Mouse (Mus musculus) limb, embryonic 13.5 days (tissue): Measurements from ENCODE around the gene Mymx. TPM values are rescaled to one million over a fixed set of nuclear protein-coding genes. Genes with fewer than 3 reads are reported as not detected.
A peak's percentile ranks its signal among the peaks of the same experiment; 100 is the strongest.

Experiments used
- ATAC-seq: fragments of 200-750 bp; cut with Nextera tagmentation; 2 replicates; pipeline ENCODE4 v1.8.0; 2017; ENCODE audit warnings: low read depth, moderate number of reproducible peaks, moderate TSS enrichment; ENCODE audit not compliant: low FRiP score
- H3K27ac ChIP-seq: fragments of 300-500 bp; sonication (generic); 2 replicates; pipeline ENCODE4 v1.5.1; 2015; ENCODE audit warnings: inconsistent platforms, mild to moderate bottlenecking, moderate library complexity
- H3K27me3 ChIP-seq: fragments of 300-500 bp; sonication (generic); 2 replicates; pipeline ENCODE4 v1.6.1; 2015; ENCODE audit warnings: mild to moderate bottlenecking, inconsistent platforms
- H3K36me3 ChIP-seq: fragments of 300-500 bp; sonication (generic); 2 replicates; pipeline ENCODE4 v1.6.1; 2015; ENCODE audit warnings: inconsistent platforms, mild to moderate bottlenecking, moderate library complexity
- H3K4me1 ChIP-seq: fragments of 300-500 bp; sonication (generic); 2 replicates; pipeline ENCODE4 v1.6.1; 2015; ENCODE audit warnings: inconsistent platforms
- H3K4me2 ChIP-seq: fragments of 300-500 bp; sonication (generic); replicated peaks from 2 replicates; pipeline ENCODE4 v1.6.1; 2015; ENCODE audit warnings: inconsistent platforms, mild to moderate bottlenecking, moderate library complexity
- H3K4me3 ChIP-seq: fragments of 300-500 bp; sonication (generic); 2 replicates; pipeline ENCODE4 v1.5.1; 2015; ENCODE audit warnings: moderate library complexity, mild to moderate bottlenecking, inconsistent platforms
- H3K9ac ChIP-seq: fragments of 300-500 bp; sonication (generic); 2 replicates; pipeline ENCODE4 v1.6.1; 2015; ENCODE audit warnings: mild to moderate bottlenecking, inconsistent platforms
- H3K9me3 ChIP-seq: fragments of 300-500 bp; sonication (generic); 2 replicates; pipeline ENCODE4 v1.6.1; 2016; ENCODE audit warnings: inconsistent platforms
- WGBS: fragments of 180-500 bp; shearing (Covaris S2); methylation state at CpG from one replicate; pipeline ENCODE4 v1.1.7; 2015; 5-methylcytosine and 5-hydroxymethylcytosine counted together
- polyA plus RNA-seq: library from polyadenylated mRNA; unstranded; fragments of >200 nt; fragmentation: Nextera tagmentation; extraction: Ambion mirVana; gene quantifications from 2 replicates; pipeline ENCODE4 v1.2.1, GENCODE M21; 2015

The Mymx gene
- polyA plus RNA-seq, 1 experiment from 2014 or later: 26.7 TPM

- Histone ChIP-seq H3K27ac (0 out of 2 replicates have a peak overlapping the region, but pooled peaks have one; percentile 3), H3K36me3 (no peaks in the 10 kb centered on the region), H3K9me3 (no peaks in the 10 kb centered on the region), H3K4me3 (peak overlapping the region; percentile 61), H3K4me2 (peak overlapping the region; percentile 99), H3K9ac (peak overlapping the region; percentile 72), H3K27me3 (peaks cover 33% of the 10 kb centered on the region), H3K4me1 (peaks cover 82% of the 10 kb centered on the region)
- ATAC-seq: peak; percentile 79
- WGBS: 2% methylated on average over 57 of the region's 58 CpGs
Observed at GRCm38 (mm10) chr17:45594881-45595735, 6.8 kb downstream of the Mymx start.

DNA sequence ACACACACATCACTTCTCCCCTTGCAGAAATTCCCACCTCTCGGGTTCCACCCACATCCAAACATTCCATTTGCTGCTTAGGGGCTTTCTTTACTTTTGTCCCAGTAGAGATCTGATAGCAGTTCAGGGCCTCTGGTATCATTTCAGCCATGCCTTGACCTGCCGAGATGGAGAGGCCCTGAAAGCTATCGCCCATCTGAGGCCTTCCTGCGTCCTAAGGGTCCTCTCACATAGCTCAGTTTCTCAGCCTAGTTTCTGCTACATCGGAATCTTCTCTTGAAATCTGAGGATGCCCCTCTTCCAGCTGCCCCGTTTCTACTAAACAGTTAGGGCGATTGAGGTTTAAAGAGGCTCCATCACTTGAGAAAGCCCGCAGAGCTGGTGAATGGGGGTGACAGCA is 7.7 kb downstream of the Mymx start:
- Histone ChIP-seq H3K4me2 (peak overlapping the region; percentile 99), H3K27ac (no peak overlapping the region), H3K36me3 (peaks cover 7% of the 10 kb centered on the region), H3K4me3 (peak overlapping the region; percentile 61), H3K9me3 (no peaks in the 10 kb centered on the region), H3K27me3 (peaks cover 24% of the 10 kb centered on the region), H3K4me1 (peaks cover 73% of the 10 kb centered on the region), H3K9ac (0 out of 2 replicates have a peak overlapping the region, but pooled peaks have one; percentile 19)
- 45% methylated on average over 8 of the region's 8 CpGs for WGBS
- no peak for ATAC-seq

GRCm38 (mm10) chr17:45593479-45593878 is 8.4 kb downstream of the Mymx start:
- Histone ChIP-seq H3K9ac (peak overlapping the region; percentile 35; the same call in 1 of the 2 replicates), H3K36me3 (peaks cover 14% of the 10 kb centered on the region), H3K4me2 (peak overlapping the region; percentile 99), H3K9me3 (no peaks in the 10 kb centered on the region), H3K27me3 (peaks cover 24% of the 10 kb centered on the region), H3K4me1 (peaks cover 72% of the 10 kb centered on the region), H3K27ac (no peak overlapping the region), H3K4me3 (peak overlapping the region; percentile 61)
- WGBS: 30% methylated on average over 8 of the region's 8 CpGs
- no peak for ATAC-seq

DNA sequence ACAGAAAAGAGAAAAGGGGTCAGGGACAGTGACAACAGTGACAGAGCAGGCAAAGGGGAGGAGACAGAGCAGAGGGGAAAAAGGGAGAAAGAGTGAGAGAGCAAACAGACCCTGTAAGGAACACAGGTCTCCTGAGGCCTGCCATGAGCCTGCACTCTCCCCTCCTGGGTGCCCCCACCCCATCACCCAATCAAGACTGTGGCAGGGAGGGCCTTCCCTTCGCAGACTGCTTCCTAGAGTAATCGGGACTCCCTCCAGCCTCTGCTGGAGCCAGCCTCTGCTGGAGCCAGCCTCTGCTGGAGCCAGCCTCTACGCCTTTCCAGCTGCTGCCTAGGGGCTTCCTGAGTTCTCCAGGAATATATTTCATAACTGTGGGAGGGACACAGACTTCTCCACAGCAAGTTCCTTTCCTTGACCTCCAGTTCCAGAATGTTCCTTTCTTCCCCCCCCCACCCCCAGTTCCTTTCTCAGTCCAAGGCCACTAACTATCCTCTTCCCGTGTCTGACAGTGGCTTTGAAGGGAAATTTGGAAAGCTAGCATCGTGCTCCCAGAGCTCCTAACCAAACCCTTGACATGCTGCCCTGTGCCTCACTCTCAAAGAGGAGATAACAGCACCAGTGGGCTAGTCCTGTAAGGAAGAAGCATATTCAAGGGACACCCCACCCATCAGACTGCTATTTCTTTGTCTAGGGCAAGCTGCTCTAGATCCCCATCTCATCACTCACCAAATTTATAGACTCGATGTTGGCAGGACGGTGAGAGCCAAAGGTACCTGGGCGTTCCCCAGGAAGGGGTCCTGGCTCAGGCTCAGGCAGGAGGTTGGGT is 9.1 kb downstream of the Mymx start:
- Histone ChIP-seq H3K4me2 (peak overlapping the region; percentile 99), H3K9ac (peak overlapping the region; percentile 51), H3K4me3 (peak overlapping the region; percentile 61), H3K27me3 (peaks cover 24% of the 10 kb centered on the region), H3K4me1 (peaks cover 68% of the 10 kb centered on the region), H3K36me3 (peaks cover 21% of the 10 kb centered on the region), H3K9me3 (no peaks in the 10 kb centered on the region), H3K27ac (peak overlapping the region; percentile 6; the same call in 1 of the 2 replicates)
- no peak for ATAC-seq
- 53% methylated on average over 8 of the region's 8 CpGs for WGBS

GRCm38 (mm10) chr17:45591701-45592605 is 9.9 kb downstream of the Mymx start:
- no peak for ATAC-seq
- peak overlapping the region; percentile 51 for H3K9ac ChIP-seq
- H3K27ac ChIP-seq: peak overlapping the region; percentile 6; the same call in 1 of the 2 replicates
- H3K4me3 ChIP-seq: peak overlapping the region; percentile 8; the same call in 1 of the 2 replicates
- peaks cover 64% of the 10 kb centered on the region for H3K4me1 ChIP-seq
- 44% methylated on average over 16 of the region's 16 CpGs for WGBS
- peaks cover 24% of the 10 kb centered on the region for H3K27me3 ChIP-seq
- H3K36me3 ChIP-seq: peaks cover 29% of the 10 kb centered on the region
- no peaks in the 10 kb centered on the region for H3K9me3 ChIP-seq
- H3K4me2 ChIP-seq: peak overlapping the region; percentile 99

- peaks cover 58% of the 10 kb centered on the region for H3K4me1 ChIP-seq
- no peak overlapping the region for H3K27ac ChIP-seq
Observed at GRCm38 (mm10) chr17:45590410-45590809, 11.5 kb downstream of the Mymx start.

GRCm38 (mm10) chr17:45589844-45590243 is 12.1 kb downstream of the Mymx start:
- H3K36me3 ChIP-seq: peaks cover 38% of the 10 kb centered on the region
- no peak overlapping the region for H3K9ac ChIP-seq
- no peak overlapping the region for H3K27ac ChIP-seq
- WGBS: 91% methylated on average over 8 of the region's 8 CpGs
- no peak overlapping the region for H3K4me2 ChIP-seq
- H3K9me3 ChIP-seq: 0 out of 2 replicates have a peak, but pooled peaks cover 3% of the 10 kb centered on the region
- H3K4me3 ChIP-seq: no peak overlapping the region
- H3K27me3 ChIP-seq: peaks cover 13% of the 10 kb centered on the region
- ATAC-seq: no peak
- peaks cover 60% of the 10 kb centered on the region for H3K4me1 ChIP-seq

More at GRCm38 (mm10) chr17:45590410-45590809, 11.5 kb downstream of the Mymx start:
- Histone ChIP-seq H3K36me3 (peaks cover 38% of the 10 kb centered on the region), H3K4me3 (no peak overlapping the region), H3K4me2 (no peak overlapping the region), H3K9me3 (0 out of 2 replicates have a peak, but pooled peaks cover 3% of the 10 kb centered on the region), H3K27me3 (peaks cover 16% of the 10 kb centered on the region), H3K9ac (no peak overlapping the region)
- ATAC-seq: no peak
- 61% methylated on average over 6 of the region's 6 CpGs for WGBS

DNA sequence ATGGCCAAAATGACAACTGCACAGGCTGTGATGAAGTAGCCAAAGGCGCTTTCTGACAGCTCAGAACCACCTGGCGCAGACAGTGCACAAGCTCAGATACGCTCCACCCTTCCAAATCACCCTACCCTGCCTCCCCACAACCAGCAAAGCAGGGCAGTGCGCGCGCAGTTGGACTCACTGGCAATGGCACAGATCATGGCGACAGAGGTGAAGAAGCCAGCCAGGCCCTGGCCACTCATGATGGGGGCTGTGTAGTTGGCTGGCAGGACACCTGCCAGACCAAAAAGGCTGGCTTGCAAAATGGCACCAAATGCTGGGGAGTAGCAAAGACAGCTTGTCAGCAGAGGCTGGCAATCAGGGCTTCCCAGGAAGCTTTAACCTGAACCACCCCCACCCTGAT is 12.7 kb downstream of the Mymx start:
- H3K4me2 ChIP-seq: no peak overlapping the region
- H3K36me3 ChIP-seq: peaks cover 38% of the 10 kb centered on the region
- 0 out of 2 replicates have a peak, but pooled peaks cover 3% of the 10 kb centered on the region for H3K9me3 ChIP-seq
- H3K4me1 ChIP-seq: peaks cover 60% of the 10 kb centered on the region
- H3K4me3 ChIP-seq: no peak overlapping the region
- peaks cover 7% of the 10 kb centered on the region for H3K27me3 ChIP-seq
- no peak overlapping the region for H3K9ac ChIP-seq
- 92% methylated on average over 7 of the region's 7 CpGs for WGBS
- no peak overlapping the region for H3K27ac ChIP-seq
- ATAC-seq: no peak

DNA sequence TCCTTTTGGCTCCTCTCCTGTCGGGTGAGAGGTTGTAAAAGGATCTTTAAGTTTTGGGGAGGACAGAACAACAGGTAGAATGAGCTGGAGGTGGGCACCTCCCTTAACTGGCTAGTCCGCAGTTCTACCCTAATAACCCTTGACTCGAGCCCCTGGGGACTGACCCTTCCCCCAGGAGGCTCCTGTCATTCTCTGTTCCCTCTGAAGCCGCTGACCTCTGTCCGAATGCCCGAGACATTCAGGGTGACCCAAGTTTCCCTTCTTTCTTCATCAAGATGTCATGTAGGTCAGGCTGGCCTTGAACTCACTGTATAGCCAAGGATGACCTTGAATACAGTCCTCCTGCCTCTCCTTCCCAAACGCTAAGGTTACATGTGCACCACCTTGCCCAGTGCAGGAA is 13.5 kb downstream of the Mymx start:
- H3K36me3 ChIP-seq: peaks cover 38% of the 10 kb centered on the region
- ATAC-seq: no peak
- 0 out of 2 replicates have a peak, but pooled peaks cover 3% of the 10 kb centered on the region for H3K9me3 ChIP-seq
- WGBS: 89% methylated on average over 7 of the region's 7 CpGs
- H3K4me3 ChIP-seq: no peak overlapping the region
- no peak overlapping the region for H3K9ac ChIP-seq
- no peaks in the 10 kb centered on the region for H3K27me3 ChIP-seq
- H3K4me2 ChIP-seq: no peak overlapping the region
- peaks cover 57% of the 10 kb centered on the region for H3K4me1 ChIP-seq
- H3K27ac ChIP-seq: no peak overlapping the region

- 0 out of 2 replicates have a peak, but pooled peaks cover 3% of the 10 kb centered on the region for H3K9me3 ChIP-seq
- H3K4me1 ChIP-seq: peaks cover 41% of the 10 kb centered on the region
- WGBS: over 99% methylated on average over 3 of the region's 3 CpGs
- peaks cover 38% of the 10 kb centered on the region for H3K36me3 ChIP-seq
- H3K27me3 ChIP-seq: no peaks in the 10 kb centered on the region
- no peak overlapping the region for H3K4me2 ChIP-seq
- no peak overlapping the region for H3K9ac ChIP-seq
- 0 out of 2 replicates have a peak overlapping the region, but pooled peaks have one; percentile 74 for H3K27ac ChIP-seq
- ATAC-seq: no peak
- H3K4me3 ChIP-seq: no peak overlapping the region
Observed at GRCm38 (mm10) chr17:45586449-45586837, 15.5 kb downstream of the Mymx start.
